Mouse (Mus musculus) layer of hippocampus, postnatal 10 days (tissue): ENCODE measurements at regions not wholly inside any gene's neighbourhood (a gene's known extent, or its start where the extent isn't known, plus 50 kb on each side); places are given as distances from the start of the nearest gene placed in this dataset.
A peak's percentile ranks its signal among the peaks of the same experiment; 100 is the strongest.

ENCODE experiments used
- DNase-seq, 2 experiments: peaks; one replicate each; pipeline ENCODE4 v3.0.0; 2021; ENCODE audit warnings: low spot score in 2 of 2

- no peak for DNase-seq
These were observed 287.6 kb upstream of the Sash1 start for GRCm38 (mm10) chr10:9173509-9173908.

- DNase-seq, result no peak
These were observed 282.9 kb upstream of the Sash1 start for GRCm38 (mm10) chr10:9168725-9169124.

GRCm38 (mm10) chr10:9166017-9166416, 280.1 kb upstream of the Sash1 start:
- peak; percentile 26 to 43 for DNase-seq

- DNase-seq, result peak in 1 of 2 experiments; percentile 7
These were observed 279.7 kb upstream of the Sash1 start for GRCm38 (mm10) chr10:9165598-9165997.

- peak; percentile 31 to 34 for DNase-seq
These were observed 278.5 kb upstream of the Sash1 start for GRCm38 (mm10) chr10:9164333-9164732.

- no peak for DNase-seq
These were observed 275.7 kb upstream of the Sash1 start for GRCm38 (mm10) chr10:9161597-9161996.

- DNase-seq, result no peak
These were observed 271.7 kb upstream of the Sash1 start for GRCm38 (mm10) chr10:9157299-9158215.

DNA sequence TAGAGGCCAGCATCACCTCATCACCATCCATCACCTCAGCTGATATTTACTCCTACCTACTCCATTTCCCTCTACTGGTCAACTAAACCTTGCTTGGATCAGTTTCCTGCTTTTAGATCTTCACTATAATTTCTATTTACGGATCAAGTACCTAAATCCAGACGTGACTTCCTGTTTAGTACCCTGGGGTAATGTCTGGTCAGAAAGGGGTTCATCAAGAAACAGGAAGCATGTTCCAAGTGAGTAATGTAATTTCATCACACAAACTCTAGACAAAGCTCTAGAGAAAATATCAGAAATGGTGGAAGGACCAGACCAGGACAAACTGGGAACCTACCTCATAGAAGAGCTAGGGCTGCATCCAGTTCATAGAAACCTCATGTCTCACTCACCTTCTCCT, 250.2 kb upstream of the Sash1 start:
- DNase-seq, result no peak

DNA sequence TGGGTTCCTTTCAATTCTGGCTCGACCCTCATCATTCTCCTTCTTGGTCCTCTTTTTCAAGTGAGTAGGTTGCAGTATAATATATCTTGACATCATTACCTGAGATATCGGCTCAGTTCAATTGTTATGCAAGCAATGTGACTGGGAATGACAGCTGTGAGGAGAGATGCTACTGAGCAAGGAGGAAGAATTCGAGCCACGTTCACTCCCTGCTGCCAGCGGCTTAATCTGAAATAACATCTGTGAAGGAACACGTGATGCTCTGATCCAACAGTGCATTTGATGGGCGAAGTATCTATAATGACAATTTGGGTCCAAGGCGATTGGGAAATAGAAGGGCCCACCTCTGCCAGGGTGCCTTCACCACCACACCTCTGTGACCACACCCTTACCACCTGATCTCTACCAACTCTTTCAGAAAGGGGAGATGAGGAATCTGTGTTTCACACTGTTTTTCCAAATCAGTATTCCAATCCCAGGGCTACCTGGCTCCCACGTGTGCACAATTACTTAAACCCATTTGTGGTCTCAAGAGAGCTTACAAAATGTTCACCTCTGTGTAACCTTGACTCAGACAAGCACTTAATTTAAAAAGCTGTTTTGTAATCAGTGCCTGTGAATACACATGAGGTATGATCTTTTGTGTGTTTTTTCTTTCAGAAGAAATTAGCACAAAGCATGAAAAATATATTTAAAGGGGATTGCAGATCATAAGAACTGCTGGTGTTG, 248.6 kb upstream of the Sash1 start:
- no peak for DNase-seq

DNA sequence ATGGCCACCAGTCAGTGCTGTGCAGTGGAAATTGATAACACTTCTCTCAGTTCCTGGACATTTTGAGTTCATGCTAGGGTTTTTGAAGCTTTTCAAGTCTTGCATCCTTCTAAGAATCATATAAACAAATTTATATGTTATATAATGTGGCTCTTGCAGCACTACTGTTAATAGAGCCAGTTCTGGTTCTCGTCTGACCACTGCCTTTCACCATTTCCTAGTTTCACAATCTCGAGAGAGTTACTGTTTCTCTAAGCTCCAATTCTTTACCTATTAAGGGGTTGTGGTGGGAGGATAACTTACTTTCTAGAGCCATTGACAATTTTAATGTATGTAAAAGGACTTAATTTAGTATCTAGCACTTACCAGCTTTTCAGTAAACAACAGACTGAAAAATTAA, 244.2 kb upstream of the Sash1 start:
- DNase-seq, result no peak

DNA sequence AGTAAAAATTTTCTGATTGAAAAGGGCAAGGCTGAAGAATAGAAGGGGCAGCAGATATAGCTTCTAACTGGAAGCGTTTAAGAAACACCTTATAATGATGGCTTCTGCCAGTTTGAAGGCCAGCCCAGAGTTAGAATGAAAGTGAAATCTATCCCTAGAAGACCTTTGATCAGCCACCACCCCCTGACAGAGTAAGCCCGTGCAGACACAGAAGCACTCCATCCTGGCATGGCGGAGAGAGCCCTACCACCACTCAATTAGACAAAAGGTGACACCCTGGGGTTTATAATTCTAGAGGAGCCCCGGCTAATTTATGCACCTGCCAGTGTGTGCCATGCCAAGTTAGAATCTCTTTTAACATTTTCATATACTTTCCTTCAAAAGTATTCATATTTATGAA, 233.4 kb upstream of the Sash1 start:
- DNase-seq, result no peak

DNA sequence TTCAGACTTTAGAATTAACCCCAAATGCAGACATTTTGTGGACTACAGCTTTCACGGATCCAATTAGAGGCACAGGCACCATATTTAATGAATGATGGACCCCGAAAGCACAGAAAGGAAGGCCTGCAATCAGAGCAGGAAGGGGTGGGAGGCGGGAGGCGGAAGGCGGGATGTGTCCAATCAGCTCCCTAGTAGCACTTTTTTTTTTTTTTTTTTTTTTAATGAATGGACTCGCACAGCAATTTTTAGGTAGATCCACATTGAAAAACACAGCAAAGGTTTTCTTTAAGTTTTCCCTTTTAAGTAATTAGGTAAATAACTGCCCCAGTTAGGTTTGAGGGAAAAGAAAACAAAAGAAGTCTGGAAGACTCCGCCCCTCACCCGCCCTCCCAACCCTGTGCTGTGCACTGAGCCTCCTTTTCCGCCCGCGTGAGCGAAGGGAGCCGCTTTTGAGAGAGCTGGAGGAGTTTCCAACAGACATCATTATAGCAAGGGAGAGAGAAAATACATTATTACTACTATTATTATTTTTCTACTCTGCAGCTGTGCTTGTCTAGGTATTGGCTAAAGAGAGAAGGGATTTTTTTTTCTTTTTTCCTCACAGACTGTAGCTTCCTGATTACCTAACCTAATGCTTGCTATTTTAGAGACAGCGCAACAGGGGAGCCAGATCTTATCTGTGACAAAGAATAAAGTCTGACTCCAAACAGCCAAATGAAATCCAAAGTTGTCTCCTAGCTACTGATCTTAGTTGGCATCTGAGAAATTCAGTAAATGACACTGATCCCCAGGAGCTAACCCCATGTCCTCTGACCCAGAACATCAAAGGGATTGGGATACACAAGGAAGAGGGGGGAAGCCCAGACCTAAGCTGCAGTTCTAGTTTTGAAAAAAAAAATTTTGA, 232.0 kb upstream of the Sash1 start:
- DNase-seq, result peak; percentile 10 to 35

- no peak for DNase-seq
These were observed 231.3 kb upstream of the Sash1 start for GRCm38 (mm10) chr10:9117134-9117533.

DNA sequence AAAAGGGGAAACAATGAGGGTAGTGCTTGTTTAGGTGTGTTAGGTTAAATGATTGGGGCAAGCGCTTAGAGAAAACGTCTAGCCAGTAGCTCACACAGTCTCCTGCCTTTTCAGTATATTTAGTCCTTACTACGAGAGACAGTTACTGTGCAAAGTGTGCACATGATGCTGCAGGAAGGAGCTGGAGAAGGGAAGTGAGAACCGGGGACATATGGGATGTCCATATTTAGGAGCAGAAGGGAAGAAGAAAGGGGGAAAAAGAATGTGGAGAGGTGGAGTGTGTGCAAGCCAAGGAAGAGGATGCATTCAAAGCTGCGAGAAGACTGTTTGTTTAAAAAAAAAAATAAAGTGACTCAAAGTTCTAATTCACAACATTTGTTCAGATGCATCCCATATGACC, 227.8 kb upstream of the Sash1 start:
- DNase-seq, result no peak

DNA sequence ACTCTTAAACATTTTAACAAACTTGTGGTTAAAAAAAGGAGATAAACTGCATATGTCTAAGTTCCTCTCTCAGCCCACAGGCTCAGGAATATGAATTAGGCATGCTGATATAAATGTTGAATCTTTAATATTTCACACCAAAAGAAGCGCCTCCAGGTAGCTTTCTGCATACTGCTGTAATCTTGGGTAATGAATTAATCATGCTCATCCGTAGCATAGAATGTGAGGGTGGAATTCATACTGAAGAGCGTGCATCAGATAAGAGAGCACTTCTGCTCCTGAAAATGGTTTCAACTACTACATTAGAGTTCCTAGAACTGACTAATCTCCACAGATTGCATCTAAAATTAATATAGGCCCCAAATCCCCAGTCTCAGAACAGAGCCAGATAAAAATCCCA, 225.2 kb upstream of the Sash1 start:
- DNase-seq, result no peak

DNA sequence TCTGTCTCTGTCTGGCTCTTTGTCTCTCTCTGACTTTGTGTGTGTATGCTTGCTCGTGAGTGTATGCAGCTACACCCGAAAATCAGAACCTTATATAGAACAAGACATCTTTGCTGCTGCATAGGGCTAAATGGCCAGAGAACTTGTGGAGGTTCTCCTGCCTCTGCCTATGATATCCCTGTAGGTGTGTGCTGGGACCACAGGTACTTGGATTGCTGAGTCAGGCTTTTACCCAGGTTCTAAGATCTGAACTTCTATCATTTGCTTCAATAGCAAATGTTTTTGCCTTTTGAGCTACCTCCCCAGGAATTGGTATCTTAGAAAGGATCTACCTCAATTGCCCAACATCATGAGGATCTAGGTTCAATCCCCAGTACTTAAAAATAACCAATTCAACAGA, 210.3 kb upstream of the Sash1 start:
- DNase-seq, result no peak

DNA sequence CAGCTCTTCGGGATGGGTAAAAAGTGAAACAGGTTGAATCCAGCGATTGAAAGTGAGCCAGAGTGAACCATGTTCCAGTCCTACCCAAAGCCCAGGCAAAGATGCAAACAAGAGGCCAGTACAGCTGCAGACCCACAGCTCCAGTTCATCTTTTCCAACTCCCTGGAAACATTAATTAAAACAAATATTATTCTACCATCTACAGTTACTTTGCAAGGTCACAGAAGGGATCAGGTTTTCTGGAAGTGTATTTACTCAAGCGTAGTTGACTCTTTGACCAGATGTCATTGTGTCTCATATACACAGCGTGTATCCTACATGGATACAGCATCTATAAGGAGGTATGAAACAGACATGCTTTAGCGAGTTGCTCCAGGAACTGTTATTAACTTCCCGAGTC, 209.3 kb upstream of the Sash1 start:
- no peak for DNase-seq

DNA sequence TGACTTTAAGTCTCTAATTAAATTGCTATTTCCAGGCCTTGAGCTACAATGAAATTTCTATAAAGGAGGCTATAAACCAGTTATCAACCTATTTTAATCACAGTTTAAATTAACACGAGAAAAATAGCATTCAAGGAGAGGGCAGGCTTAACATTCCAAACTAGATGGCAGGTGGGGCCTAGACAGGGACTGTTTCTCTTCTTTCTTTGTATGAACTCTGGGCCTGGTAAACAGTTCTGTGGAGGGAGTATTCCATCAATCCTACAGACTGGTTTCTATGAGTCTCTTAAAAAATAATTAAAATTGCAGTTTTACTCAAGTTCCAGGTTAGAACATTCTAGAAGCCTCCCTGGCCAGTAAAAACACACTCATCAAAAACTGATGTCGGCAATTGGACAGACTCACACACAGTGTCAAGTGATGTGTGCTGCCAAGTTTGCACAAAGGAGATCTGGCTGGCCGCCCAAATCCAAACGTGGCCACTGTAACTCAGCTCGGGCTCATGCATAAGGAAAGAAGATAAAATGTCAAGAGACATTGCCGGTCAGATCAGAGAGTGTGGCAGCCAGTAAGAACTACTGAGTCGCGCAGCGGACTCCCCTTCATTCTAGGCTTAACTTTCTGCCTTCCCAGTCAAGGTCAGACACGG, 206.5 kb upstream of the Sash1 start:
- DNase-seq, result peak; percentile 24 to 54

DNA sequence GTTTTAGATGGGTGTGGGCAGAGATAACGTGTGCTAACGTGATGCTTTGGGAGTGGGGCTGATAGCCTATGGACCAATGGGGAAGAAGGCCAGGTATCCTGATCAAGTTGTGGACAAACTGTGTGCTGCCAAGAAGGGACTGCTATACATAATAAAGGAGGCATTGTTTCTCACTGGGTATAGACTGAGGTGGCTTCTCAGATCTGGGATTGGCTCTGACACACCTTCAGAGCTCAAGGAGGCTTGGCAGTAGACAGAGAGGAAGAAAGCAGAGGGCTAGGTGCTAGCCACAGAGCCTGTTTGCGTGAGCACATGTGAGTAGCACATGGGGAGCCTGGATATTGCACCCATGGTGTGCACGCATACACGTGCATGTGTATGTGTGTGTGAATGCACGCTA, 205.1 kb upstream of the Sash1 start:
- DNase-seq, result no peak

DNA sequence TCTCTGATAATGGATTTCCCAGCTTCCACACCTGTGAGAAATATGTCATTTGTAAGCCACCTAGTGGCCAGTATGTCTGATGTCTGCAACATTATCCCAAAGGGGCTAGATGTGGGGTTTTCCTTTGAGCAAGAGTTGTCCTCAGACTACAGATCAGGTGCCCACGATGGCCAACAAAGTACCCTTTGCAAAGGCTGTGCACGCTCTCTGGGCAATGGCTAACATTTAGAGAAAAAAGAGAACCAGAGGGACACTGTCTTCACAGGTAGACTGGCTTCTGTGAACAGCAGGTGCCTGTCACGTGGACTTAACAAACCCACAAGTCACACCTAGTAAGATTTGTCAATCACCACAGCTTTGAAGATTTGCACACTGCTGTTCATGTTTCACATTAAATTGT, 202.0 kb upstream of the Sash1 start:
- DNase-seq, result no peak

DNA sequence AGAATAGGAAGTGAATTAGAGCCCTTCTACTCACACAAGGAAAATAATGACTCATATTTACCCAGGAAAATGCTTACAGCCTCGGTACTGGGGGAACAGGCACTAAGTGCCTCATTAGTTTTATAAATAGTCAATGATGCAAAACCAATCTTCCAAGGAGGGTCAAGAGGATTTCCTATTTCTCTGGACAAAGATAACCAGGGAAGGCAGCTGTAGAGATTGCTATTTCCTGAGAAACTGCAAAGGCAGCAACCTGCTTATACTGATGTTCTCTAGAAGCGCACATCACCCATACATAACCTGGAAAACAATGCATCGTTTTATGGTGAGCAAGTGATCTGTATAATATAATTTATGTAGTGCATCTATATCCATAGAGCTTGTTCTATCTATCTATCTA, 201.3 kb upstream of the Sash1 start:
- DNase-seq, result no peak
